Mouse (Mus musculus) layer of hippocampus, adult 11-12 months (tissue): Measurements from ENCODE around the gene Txndc9.

Source experiments
- DNase-seq: peaks from one replicate; pipeline ENCODE4 v3.0.0; 2022; ENCODE audit warnings: low spot score

The Txndc9 gene

DNA sequence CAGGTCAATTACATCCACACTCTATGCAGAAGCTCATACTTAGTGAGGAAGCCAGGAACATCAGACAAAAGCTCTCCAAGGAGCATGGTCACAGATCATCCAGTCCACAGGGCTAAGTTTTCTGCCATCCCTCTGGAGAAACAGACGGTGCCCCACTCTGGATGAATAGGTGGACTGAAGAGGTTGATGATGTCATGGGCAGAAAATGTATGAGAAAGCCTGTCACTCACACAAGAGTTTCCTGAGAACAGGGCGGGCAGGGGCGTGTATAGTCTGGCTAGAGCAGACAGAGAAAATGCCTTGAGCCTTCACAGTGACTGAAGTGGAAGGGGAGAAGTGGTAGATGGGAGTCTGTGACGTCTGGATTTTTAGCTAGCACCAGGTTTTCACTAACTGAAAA, 26.2 kb downstream of the Txndc9 start:
- DNase-seq, result no peak

DNA sequence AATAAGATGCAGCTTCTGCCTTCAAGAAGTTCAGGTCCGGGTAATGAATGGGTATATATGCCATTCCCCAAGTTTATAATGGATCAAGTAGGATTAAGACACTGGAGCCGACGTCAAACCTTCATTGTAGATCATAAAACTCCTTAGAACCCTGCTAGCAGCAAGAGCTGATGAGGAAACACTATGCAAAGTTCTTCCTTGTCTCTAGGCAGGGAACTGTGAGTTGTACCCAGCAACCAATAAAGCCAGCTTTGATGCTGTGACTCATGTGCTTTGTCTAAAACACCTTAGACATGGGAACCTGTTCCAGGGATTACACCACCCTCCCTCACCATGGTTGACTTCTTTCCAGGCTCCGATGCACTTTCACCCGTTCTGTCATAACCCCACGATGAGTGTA, 28.9 kb downstream of the Txndc9 start:
- no peak for DNase-seq

DNA sequence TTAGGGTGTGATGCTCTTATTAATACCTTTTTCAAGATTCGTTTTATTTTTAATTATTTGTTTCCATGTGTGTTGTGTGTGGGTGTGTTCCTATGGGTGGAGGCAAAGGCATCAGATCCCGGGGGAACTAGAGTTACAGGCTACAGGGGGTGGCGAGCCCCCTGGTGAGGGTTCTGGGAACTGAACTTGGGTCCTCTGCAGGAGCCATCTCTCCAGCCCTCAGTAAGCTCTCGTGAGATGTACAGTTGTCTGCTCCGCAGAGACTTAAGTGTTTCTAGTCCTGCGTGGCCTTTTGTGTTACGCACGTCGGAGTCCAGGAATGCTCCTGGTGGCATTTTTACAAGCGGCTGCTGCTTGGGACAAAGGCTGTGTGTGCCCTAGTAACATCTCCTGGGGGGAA, 32.1 kb downstream of the Txndc9 start:
- DNase-seq, result no peak

DNA sequence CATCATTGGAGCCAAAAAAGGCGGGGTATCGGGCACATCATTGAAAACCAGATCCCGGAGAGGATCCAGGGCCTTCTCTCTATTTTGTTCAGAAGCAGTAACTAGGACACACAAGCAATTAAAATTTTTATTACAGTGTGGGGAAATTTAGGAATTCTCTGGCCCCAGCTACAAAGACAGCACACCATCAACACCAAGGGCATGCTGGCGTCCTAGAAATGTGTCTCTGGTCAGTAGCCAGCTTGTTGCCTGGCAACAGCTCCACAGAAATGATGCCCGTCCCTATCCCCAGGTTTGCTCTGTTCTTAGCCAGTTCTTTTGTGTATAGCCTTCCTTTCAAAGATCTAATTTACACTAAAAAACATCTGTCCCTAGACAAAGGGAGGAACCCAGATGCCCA, 38.2 kb downstream of the Txndc9 start:
- DNase-seq, result peak; percentile 19

DNA sequence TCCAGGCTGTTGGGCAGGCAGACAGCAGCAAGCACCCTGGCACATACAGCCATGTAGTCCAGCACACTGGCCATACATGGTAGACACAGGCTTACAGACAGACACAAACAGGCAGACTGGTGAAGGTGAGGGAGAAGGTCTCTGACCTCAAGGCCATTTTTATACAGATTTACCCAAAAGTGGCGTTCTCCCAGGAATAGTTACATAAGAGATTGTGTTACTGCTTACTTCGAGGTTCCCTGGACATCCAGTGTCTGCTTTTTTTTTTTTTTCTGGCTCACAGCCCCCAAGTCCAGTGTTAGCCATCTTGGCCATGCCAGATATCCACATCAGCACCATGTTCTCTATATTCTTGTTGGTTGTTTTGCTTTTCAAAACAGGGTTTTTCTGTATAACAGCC, 39.2 kb downstream of the Txndc9 start:
- DNase-seq, result no peak

DNA sequence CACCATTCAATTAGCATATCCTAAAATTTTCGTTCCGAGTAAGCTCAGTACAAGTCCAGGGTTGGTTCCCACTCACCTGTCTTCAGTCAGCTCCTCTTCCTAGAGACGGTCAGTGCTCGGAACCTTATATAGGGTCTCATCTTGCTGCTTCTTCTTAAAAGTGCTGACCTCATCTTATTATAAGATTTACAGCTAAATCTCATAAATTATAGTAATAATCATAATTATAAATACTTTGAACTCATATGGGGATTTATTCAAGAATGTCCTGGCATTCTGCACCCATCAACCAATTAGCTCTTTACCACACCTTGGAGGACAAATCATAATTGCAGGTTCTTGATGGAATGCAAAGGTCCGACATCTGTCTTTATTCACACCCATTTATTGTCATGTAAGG, 40.0 kb downstream of the Txndc9 start, which contains the start of gene Lyg1:
TSS of gene Lyg1 (minus strand) at position 101 of the 400 bp plus-strand sequence.
- no peak for DNase-seq

- no peak for DNase-seq
Measured at GRCm38 (mm10) chr1:37956690-37957431, 40.8 kb downstream of the Txndc9 start.

DNA sequence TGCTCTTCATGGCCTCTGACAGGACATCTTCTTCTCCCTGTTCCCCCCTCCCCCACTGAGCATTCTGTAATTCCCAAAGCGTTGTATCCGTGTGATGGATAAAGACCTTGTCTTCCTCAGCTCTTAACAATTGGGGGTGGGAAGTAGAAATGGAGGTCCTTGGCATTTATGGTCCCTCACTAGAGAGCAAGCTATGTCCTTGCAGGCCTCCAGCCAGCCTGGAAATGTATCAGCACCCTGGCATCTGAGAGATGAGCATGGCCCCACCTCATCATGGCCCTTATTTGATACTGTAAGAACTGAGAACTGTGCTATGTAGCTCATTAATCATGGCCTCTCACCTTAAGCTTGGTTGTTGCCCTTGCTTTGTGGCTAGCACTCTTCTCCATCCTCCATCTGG, 42.4 kb downstream of the Txndc9 start:
- no peak for DNase-seq

- DNase-seq, result no peak
Measured at GRCm38 (mm10) chr1:37954786-37955185, 42.9 kb downstream of the Txndc9 start.

DNA sequence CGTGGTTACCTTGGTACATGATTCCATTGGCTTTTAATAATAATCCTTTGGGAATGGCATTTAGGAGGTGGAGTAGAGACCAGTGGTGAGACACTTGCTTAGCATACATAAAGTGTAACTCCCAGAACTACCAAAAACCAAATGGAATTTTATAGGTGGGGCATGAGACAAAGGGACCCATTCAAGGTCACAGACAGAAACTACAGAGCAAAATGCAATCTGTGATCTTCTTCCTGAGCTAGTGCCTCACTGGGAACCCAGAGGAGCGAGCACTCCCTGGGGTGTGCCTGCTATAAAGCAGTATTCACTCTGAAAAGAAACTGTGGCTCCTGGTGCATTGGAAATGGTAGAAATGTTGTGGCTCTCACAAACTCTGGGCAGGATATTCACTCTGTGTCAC, 48.8 kb downstream of the Txndc9 start:
- no peak for DNase-seq
